Mouse (Mus musculus) B cell, adult 2 months (primary cell): ENCODE results near the gene Klhl29.

Experiments used
- DNase-seq, 2 experiments: peaks; one replicate each; pipeline ENCODE4 v3.0.0; 2022

Klhl29 gene

GRCm38 (mm10) chr12:5250042-5250441 is 125.4 kb downstream of the Klhl29 start:
- no peak for DNase-seq

DNA sequence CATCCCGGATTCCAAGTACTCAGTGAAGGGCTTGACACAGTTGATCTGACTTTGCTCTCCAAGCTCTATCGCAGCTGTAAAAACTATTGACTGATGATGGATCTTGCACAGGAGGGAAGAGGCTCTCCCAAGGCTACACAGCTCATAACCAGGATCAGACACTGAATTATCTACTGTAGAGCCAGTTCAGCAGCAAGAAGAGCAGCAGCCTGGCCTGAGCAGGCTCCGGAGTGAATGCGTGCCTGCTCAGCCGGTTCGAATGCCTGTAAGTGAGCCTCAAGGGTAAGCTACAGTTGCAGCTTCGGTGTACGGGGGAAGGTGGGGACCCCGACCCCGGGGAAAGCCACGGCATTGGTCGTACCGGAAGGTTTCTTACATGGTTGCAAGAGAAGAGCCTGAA is 126.4 kb downstream of the Klhl29 start:
- DNase-seq: no peak

DNA sequence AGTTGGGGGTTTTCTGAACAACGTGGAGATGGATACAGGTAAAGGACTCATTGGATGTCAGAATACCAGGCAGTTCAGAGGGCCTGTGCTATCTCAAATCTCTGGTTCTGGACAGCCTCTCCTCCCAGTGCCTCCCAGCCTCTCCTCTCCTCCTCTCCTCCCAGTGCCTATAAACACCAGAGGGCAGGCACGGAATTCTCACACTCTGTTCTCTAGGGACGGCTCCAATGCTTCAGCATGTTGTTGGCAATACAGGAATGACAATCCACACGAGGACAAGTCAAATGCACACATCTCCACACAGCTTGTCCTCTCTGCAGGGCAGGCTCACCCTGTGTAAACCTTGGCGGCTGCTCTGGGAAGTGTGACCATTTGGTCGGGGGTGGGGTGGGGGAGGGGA is 128.0 kb downstream of the Klhl29 start:
- no peak for DNase-seq

DNA sequence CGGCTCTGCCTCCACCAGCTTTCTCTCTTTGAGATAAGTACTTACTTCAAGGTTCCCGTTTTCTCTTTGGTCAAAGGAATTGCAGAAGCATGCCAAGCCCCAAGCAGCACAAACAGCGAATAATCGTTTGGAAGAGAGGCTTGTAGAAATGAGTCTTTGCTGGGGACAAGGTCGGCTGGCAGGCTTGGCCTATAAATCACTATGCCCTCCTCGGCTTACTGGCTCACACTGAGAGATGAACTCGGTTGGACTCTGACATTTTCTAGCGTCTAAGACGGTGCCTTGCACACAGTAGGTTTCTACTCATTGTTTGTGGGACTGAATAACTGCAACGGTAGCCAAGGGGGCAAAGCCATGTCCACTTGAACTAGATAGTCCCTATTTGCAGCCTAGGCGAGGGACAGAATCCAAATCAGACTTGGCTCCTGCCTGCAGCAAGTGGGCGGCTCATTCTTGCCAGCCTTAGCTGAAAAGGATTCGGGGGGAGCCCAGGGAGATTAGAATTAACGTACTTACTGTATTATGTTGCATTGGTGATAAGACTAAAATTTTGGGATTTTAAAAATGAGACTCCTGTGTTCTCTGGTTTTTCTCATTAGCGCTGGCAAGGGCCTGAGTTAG is 128.7 kb downstream of the Klhl29 start:
- DNase-seq: no peak

DNA sequence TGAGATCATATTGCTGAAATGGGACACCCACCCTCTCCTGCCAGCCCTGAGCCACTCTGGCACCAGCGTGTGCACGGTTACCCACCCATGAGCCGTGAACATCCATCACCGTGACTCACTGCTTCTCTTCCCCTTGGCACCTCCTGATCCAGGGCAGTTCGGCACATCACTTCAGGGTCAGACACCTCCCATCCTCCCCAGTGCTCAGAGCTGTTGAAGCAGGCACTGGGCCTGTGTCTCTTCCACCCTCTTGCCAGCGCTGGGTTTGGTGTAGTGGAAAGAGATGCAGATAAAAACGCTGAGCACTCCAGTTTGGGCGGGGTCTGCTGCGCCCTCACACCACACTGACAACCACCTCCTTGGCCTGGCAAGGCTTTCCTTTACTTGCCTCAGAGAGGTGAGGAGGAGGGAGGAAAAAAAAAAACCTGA is 129.3 kb downstream of the Klhl29 start:
- no peak for DNase-seq

DNA sequence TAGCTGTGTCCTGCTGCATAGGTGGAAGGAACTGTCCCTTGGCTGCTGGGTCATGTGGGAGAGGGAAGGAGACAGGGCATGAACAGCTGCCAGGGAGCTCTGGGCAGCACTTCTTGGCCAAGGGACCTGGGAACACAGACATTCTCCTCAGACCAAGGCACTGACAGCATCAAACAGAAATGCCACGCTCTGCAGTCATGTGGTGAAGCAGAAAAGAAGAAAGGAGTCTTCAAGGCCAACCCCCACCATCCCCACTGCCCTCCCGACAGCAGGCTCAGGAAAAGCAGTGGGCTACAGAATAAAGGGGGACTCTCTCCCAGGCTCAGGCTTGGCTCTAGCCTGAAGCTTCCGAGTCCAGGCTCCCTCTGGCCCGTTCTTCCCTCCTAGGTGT is 130.3 kb downstream of the Klhl29 start:
- no peak for DNase-seq

DNA sequence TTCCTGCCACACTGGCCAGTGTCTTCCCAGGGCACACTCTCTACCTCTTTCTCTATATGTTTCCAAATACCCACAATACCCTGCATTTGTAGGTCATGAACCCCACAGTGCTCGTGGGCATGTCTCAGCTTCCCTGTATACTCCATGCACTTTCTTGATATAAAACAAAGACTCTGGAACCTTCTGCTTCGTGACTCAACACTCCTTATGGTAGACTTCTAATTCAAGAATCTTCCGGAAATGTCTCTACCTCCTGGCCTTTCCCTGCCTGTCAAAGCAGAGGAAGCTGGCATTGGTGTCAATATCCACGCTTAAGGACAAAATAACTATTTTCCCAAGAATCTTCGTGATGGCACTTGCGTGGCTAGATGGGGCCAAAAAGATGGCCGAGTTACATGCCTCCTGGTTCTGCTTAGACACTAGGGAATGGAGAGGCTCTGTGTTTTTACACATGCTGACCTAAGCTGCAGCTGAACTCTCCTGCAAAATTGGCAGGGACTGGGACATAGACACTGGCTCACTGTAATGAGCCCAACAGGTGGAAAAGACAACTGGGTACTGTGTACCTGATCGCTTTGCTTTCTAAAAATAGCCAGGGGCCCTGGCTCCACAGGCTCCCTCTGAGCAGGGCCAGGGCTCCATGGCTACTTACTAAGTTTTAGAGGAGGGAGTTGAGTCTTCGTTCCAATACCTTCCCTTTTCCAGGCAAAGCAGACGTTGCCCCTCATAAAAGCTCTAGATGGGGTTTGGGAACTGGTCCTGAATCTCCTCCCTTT is 130.9 kb downstream of the Klhl29 start:
- DNase-seq: no peak

DNA sequence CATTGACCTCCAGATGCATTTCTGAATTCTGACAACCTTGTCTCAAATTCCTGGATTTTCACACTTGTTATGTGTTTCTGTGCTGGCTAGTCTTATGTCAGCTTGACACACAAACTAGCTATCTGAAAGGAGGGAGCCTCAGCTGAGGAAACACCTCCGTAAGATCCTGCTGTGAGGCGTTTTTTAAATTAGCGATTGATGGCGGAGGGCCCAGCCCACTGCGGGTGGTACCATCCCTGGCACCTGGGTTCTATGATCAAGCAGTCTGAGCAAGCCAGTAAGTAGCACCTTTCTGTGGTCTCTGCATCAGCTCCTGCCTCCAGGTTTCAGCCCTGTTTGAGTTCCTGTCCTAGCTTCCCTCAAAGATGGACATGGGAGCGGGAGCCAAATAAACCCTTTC is 131.6 kb downstream of the Klhl29 start:
- no peak for DNase-seq

- no peak for DNase-seq
Observed at GRCm38 (mm10) chr12:5243449-5243848, 132.0 kb downstream of the Klhl29 start.

DNA sequence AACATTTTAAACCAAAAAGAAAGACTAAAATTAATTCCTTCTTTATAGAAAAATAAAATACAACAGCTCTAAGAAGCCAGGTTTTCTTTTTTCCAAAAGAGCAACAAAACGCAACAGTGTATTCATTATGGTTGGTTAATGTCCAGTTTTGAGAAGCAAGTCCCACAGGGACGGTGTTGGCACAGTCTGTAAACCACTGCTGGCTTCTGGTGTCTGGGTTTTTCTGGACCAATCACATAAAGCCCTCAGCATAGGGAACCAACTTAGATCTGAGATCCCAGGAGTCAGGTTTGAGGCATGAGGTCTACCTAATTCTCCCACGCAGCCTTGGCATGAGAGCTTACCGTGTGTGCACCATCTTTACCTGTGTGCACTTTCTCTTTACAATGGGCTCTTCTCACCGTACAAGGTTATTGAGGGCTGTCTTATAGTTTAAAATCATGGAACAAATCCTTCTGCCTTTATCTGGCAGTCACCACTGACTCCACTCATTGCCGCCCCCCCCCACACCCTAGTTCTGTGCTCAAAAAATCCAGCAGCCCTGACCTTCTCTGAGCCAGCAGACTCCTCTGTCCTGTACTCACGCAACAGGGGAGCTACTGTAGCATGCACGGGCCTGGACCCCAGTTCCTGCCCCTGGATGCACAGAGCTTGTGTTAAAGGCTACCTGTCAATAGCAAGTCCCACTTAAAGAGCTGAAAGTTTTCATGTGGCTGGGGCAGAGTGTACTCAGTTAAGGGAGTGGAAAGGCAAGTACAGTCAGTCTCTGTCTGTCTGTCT is 132.7 kb downstream of the Klhl29 start:
- no peak for DNase-seq

DNA sequence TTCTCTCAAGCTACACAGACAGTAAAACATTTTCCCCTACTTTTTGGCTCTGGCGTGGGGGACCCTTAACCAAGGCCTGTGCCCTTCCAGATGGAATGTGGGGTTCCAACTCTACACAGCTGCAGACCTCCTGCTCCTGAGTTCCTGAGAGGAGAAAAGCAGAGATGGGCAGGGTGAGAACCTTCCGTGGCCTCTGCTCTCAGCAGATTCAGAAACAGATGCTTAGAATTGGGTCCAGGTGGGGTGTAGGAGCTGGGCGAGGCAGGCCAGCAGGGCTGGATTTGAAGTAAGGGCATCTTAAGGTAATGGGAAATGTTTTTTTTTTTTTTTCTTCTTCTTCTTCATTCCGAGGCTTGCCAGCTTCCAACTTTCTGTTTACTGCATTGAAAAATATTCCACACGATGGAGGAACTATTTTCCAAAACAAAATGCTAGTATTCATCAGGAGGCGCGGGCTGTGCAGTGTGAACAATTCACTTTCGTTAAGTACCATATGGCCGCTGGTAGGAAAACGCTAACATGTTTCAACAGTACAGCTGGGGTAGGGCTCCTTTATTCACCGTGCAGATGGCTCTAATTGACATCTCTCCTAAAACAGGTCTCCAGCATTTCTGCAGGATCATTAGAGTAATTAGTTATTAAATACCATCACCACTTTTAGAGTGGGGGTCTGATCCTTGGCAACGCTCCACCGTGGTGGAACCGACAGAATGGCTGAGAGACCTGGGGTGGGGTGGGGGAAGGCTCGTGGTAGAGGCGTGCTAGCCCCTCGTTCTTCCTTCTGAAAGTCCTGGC is 135.8 kb downstream of the Klhl29 start:
- DNase-seq: no peak

- DNase-seq: no peak
Observed at GRCm38 (mm10) chr12:5237078-5237477, 138.4 kb downstream of the Klhl29 start.

DNA sequence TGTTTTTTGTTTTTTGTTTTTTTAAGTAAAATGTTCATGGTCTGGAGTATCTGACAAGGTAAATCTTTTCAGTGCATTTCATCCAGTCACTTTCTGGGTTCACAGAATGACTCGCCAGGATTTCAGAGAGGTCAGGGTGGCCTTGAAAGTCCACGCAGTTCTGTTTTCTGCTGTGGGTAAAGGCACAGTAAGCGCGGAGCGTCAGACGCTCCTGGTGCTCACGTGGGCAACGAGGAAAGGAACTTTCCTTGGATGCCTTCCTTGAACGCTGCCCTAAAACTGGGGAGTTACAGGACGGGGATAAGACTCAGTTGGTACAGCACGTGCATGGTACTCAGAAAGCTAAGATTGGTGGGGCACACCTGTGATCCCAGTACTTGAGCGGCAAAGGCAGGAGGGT is 139.9 kb downstream of the Klhl29 start:
- DNase-seq: no peak

GRCm38 (mm10) chr12:5230504-5230903 is 145.0 kb downstream of the Klhl29 start:
- no peak for DNase-seq

GRCm38 (mm10) chr12:5226676-5227654 is 148.5 kb downstream of the Klhl29 start:
- DNase-seq: no peak

DNA sequence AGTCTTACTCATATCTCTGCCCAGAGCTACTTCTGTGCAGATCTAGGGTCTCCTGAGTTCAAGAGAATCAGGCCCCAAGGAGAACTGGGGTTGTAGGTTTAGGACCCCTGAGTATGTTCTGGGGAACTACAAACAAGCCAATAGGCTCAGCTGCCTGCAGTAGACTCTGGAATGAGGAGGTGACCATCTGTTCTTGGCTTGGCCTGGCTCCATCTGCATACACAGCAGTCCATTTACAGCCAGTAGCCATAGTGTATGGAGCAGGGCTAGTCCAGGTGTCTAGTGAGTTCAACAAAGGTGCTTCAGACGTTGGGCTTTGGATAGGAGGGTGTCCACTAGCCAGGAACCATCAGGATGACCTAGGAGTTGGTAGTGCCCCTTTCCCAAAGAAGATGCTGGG is 151.9 kb downstream of the Klhl29 start:
- no peak for DNase-seq

GRCm38 (mm10) chr12:5222439-5223202 is 152.9 kb downstream of the Klhl29 start:
- no peak for DNase-seq

GRCm38 (mm10) chr12:5219913-5220575 is 155.4 kb downstream of the Klhl29 start:
- DNase-seq: no peak

GRCm38 (mm10) chr12:5215836-5216747 is 159.4 kb downstream of the Klhl29 start:
- DNase-seq: no peak
